Mouse (Mus musculus) midbrain, embryonic 13.5 days (tissue): Measurements from ENCODE around the gene Sat2. TPM values are rescaled to one million over a fixed set of nuclear protein-coding genes. Genes with fewer than 3 reads are reported as not detected.
A peak's percentile ranks its signal among the peaks of the same experiment; 100 is the strongest.

Source experiments
- ATAC-seq: fragments of 200-750 bp; cut with Nextera tagmentation; 2 replicates; pipeline ENCODE4 v1.8.0; 2017; ENCODE audit warnings: mild to moderate bottlenecking, moderate TSS enrichment, moderate library complexity
- H3K27ac ChIP-seq: fragments of 300-500 bp; sonication (generic); 2 replicates; pipeline ENCODE4 v1.5.1; 2015; ENCODE audit warnings: inconsistent platforms, mild to moderate bottlenecking, moderate library complexity
- H3K27me3 ChIP-seq: fragments of 300-500 bp; sonication (generic); 2 replicates; pipeline ENCODE4 v1.6.1; 2015; ENCODE audit warnings: mild to moderate bottlenecking, inconsistent platforms
- H3K36me3 ChIP-seq: fragments of 300-500 bp; sonication (generic); 2 replicates; pipeline ENCODE4 v1.6.1; 2015; ENCODE audit warnings: mild to moderate bottlenecking, inconsistent platforms
- H3K4me1 ChIP-seq: fragments of 300-500 bp; sonication (generic); replicated peaks from 2 replicates; pipeline ENCODE4 v1.6.1; 2015; ENCODE audit warnings: inconsistent platforms
- H3K4me2 ChIP-seq: fragments of 300-500 bp; sonication (generic); replicated peaks from 2 replicates; pipeline ENCODE4 v1.6.1; 2015; ENCODE audit warnings: moderate library complexity, mild to moderate bottlenecking, inconsistent platforms
- H3K4me3 ChIP-seq: fragments of 300-500 bp; sonication (generic); replicated peaks from 2 replicates; pipeline ENCODE4 v1.5.1; 2015; ENCODE audit warnings: mild to moderate bottlenecking, inconsistent platforms
- H3K9ac ChIP-seq: fragments of 300-500 bp; sonication (generic); replicated peaks from 2 replicates; pipeline ENCODE4 v1.6.1; 2015; ENCODE audit warnings: mild to moderate bottlenecking, inconsistent platforms
- H3K9me3 ChIP-seq: fragments of 300-500 bp; sonication (generic); 2 replicates; pipeline ENCODE4 v1.6.1; 2016; ENCODE audit warnings: mild to moderate bottlenecking, inconsistent platforms
- WGBS: fragments of 180-500 bp; shearing (Covaris S2); methylation state at CpG from one replicate; pipeline ENCODE4 v1.1.7; 2015; 5-methylcytosine and 5-hydroxymethylcytosine counted together
- polyA plus RNA-seq: library from polyadenylated mRNA; unstranded; fragments of >200 nt; fragmentation: Nextera tagmentation; extraction: Ambion mirVana; gene quantifications from 2 replicates; pipeline ENCODE4 v1.2.1, GENCODE M21; 2015

Sat2 gene
- 25.1 and 28.5 TPM in 2 replicates for polyA plus RNA-seq

GRCm38 (mm10) chr11:69621571-69622268 lies at the start of gene Sat2:
Gene Sat2, plus strand, starts transcription at chr11:69622024.
- H3K27me3 ChIP-seq: no peaks in the 10 kb centered on the region
- peaks cover 18% of the 10 kb centered on the region for H3K4me1 ChIP-seq
- no peaks in the 10 kb centered on the region for H3K36me3 ChIP-seq
- WGBS: under 1% methylated on average over 20 of the region's 20 CpGs
- peak within 1 kb of the TSS; percentile 73 for H3K9ac ChIP-seq
- peak within 1 kb of the TSS; percentile 81 for H3K27ac ChIP-seq
- peak; percentile 88 for ATAC-seq
- H3K4me2 ChIP-seq: peak within 1 kb of the TSS; percentile 72
- H3K9me3 ChIP-seq: no peaks in the 10 kb centered on the region
- peak within 1 kb of the TSS; percentile 51 for H3K4me3 ChIP-seq

DNA sequence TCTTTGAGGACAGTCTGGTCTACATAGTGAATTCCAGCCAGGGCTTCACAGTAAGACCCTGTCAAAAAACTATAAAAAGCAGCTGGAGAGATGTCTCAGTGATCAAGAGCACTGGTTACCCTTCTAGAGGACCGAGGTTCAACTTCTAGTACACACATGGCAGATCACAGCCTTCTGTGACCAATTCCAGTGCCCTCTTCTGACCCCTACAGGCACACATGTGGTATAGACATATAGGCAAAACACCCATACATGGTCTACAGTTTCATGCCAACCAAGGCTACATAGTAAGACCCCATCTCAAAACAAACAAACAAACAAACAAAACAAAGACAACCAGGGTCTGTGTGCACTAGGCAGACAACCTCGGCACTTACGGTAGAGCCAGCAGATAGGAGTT lies 46.6 kb upstream of the Sat2 start:
- H3K4me2 ChIP-seq: no peak overlapping the region
- no peak overlapping the region for H3K4me3 ChIP-seq
- H3K4me1 ChIP-seq: peaks cover 41% of the 10 kb centered on the region
- no peak overlapping the region for H3K27ac ChIP-seq
- H3K27me3 ChIP-seq: no peaks in the 10 kb centered on the region
- 51% methylated on average over 3 of the region's 3 CpGs for WGBS
- no peak overlapping the region for H3K9ac ChIP-seq
- H3K9me3 ChIP-seq: no peaks in the 10 kb centered on the region
- H3K36me3 ChIP-seq: peaks cover 45% of the 10 kb centered on the region
- ATAC-seq: no peak

DNA sequence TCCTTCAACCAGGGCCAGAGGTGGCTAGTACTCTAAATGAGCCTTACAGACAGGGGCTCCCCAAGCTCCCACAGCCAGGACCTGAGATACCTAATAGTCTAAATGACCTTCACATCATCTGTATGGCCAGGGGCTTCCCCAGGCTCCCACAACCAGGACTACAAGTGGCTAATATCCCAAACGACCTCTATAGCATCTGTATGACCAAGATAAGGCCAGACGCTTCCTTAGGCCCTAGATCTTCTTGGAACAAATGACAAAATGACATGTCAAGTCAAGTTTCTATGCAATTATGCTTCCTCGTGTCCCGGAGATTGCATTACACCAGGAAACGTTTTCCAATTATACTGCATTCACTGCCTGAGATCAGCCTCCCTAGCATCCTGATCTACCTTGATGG lies 45.5 kb upstream of the Sat2 start:
- H3K27me3 ChIP-seq: no peaks in the 10 kb centered on the region
- 76% methylated on average over 5 of the region's 5 CpGs for WGBS
- H3K4me3 ChIP-seq: no peak overlapping the region
- peaks cover 41% of the 10 kb centered on the region for H3K4me1 ChIP-seq
- no peak overlapping the region for H3K27ac ChIP-seq
- no peak for ATAC-seq
- no peaks in the 10 kb centered on the region for H3K9me3 ChIP-seq
- 0 out of 2 replicates have a peak overlapping the region, but pooled peaks have one; percentile 11 for H3K9ac ChIP-seq
- peaks cover 34% of the 10 kb centered on the region for H3K36me3 ChIP-seq
- peak overlapping the region; percentile 92; the same call in 1 of the 2 replicates for H3K4me2 ChIP-seq

GRCm38 (mm10) chr11:69578301-69578700 lies 43.5 kb upstream of the Sat2 start:
- Histone ChIP-seq H3K4me2 (peak overlapping the region; percentile 92), H3K9ac (peak overlapping the region; percentile 89), H3K36me3 (peaks cover 15% of the 10 kb centered on the region), H3K27ac (no peak overlapping the region), H3K4me1 (peaks cover 55% of the 10 kb centered on the region), H3K27me3 (no peaks in the 10 kb centered on the region), H3K9me3 (no peaks in the 10 kb centered on the region), H3K4me3 (peak overlapping the region; percentile 80)
- 13% methylated on average over 15 of the region's 15 CpGs for WGBS
- no peak for ATAC-seq

DNA sequence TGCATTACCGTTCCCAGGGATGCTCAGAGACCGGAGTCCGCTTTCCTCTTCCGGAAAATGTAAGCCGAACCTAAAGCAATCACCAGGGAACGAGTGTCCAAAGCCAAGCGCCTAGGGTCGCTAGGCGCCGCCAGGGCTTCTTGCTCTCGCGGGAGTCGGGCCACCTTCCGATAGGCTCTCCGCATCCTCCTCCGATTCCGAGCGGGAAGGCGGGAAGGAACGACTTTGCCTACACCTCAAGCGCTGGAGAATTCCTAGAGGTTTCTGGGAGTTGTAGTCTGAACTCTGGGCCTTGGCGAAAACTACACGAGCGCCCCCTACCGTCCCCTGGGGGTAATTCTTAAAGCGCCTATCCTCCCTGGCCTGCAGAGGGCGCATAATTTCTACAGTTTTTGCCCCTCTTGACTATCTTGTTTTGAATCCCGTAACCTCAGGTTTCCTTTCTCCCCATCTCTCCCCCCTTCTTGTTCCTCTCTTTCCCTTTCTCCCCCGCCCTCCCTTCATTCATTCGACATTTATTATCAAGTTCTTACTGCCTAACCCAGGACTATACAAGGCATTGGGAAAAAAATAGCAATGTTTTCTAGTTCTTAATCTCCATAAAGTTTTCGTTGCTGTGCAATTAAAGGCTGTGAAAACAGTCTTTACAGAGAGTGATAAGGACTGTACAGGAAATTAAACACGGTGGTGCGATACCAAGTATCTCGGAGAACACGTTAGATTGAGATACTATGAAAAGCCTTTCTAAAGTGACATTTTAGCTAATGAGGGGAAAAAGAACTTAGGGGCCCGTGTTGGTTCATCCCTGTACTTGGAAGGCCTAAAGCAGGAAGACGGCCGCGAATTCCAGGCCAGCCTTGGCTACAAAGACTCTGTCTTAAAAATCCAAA lies 42.5 kb upstream of the Sat2 start:
- Histone ChIP-seq H3K4me3 (peak overlapping the region; percentile 89), H3K4me2 (peak overlapping the region; percentile 92), H3K36me3 (peaks cover 9% of the 10 kb centered on the region), H3K4me1 (peaks cover 55% of the 10 kb centered on the region), H3K9ac (peak overlapping the region; percentile 89), H3K9me3 (no peaks in the 10 kb centered on the region), H3K27ac (peak overlapping the region; percentile 94), H3K27me3 (no peaks in the 10 kb centered on the region)
- ATAC-seq: peak; percentile 93
- WGBS: 2% methylated on average over 39 of the region's 39 CpGs

GRCm38 (mm10) chr11:69580091-69580514 lies 41.7 kb upstream of the Sat2 start, which contains the start of the genes Wrap53 and Trp53:
Gene Wrap53, minus strand, starts transcription at chr11:69580255.
Gene Trp53, plus strand, starts transcription at chr11:69580359.
- peaks cover 3% of the 10 kb centered on the region; the same call in 1 of the 2 replicates for H3K36me3 ChIP-seq
- H3K4me2 ChIP-seq: peak within 1 kb of the TSS; percentile 92
- peak within 1 kb of the TSS; percentile 89 for H3K4me3 ChIP-seq
- WGBS: under 1% methylated on average over 13 of the region's 13 CpGs
- peak within 1 kb of the TSS; percentile 94 for H3K27ac ChIP-seq
- H3K9ac ChIP-seq: peak within 1 kb of the TSS; percentile 89
- no peaks in the 10 kb centered on the region for H3K27me3 ChIP-seq
- ATAC-seq: peak; percentile 72
- H3K4me1 ChIP-seq: peaks cover 50% of the 10 kb centered on the region
- no peaks in the 10 kb centered on the region for H3K9me3 ChIP-seq

DNA sequence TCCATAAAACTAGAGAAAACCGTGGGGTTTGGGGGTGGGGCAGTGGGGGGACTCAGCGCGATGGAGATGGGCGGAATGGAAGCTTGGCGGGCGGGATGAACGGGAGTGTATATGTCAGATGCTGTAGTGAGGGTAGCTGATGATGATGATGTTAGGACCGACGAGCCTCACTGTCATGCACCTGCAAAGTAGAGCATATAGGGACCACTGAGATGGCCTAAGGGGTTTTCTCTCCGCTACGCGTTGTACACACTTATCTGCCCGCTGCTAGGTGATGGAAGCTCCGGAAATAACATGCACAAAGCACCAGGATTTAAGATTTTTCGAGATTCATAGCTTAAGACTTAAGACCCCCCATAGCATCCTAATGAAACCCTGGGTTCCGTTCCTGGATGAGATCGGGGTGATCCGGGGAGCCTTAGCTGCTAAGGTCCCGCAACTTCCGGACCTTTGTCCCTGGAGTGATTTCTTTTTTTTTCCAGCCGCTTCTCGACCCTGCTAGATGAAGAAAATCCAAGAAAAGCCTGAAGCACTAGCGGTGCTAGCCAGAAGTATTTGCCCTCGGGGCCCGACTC lies 41.2 kb upstream of the Sat2 start:
- H3K36me3 ChIP-seq: peaks cover 3% of the 10 kb centered on the region; the same call in 1 of the 2 replicates
- peak overlapping the region; percentile 82 for H3K9ac ChIP-seq
- peak overlapping the region; percentile 94 for H3K27ac ChIP-seq
- ATAC-seq: peak; percentile 10; the same call in 1 of the 2 replicates
- peaks cover 45% of the 10 kb centered on the region for H3K4me1 ChIP-seq
- peak overlapping the region; percentile 86 for H3K4me2 ChIP-seq
- H3K27me3 ChIP-seq: no peaks in the 10 kb centered on the region
- peak overlapping the region; percentile 89 for H3K4me3 ChIP-seq
- no peaks in the 10 kb centered on the region for H3K9me3 ChIP-seq
- WGBS: under 1% methylated on average over 25 of the region's 25 CpGs

DNA sequence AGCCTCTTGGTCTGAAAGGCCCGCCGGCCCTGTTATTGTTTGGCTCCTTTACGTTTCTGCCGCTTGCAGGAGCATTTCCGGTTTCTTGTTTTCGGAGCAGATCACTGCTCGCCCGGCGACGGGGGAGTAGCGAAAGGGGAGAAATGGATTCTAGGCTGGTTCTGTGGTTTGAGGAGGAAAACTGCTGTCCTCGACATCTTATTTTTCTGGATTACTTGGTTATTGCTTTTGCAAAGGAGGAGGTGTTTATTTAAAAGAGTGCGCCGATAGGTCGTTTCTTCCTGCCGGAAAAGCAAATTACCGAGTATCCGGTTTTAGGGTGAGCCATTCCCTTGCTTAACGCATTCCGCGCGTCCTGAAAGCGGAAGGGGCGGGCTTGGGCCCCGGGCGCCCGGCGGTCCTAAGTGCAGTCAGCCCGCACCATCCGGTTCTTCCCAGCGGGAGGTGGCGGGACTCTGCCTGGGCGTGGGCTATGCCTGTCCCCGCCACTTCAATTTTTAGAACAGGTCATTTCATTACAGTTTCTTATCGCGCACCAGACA lies 40.6 kb upstream of the Sat2 start:
- ATAC-seq: peak; percentile 86
- peak overlapping the region; percentile 86 for H3K4me2 ChIP-seq
- H3K4me1 ChIP-seq: peaks cover 39% of the 10 kb centered on the region
- under 1% methylated on average over 36 of the region's 36 CpGs for WGBS
- peak overlapping the region; percentile 94 for H3K27ac ChIP-seq
- H3K4me3 ChIP-seq: peak overlapping the region; percentile 89
- peaks cover 3% of the 10 kb centered on the region; the same call in 1 of the 2 replicates for H3K36me3 ChIP-seq
- no peaks in the 10 kb centered on the region for H3K27me3 ChIP-seq
- peak overlapping the region; percentile 82 for H3K9ac ChIP-seq
- no peaks in the 10 kb centered on the region for H3K9me3 ChIP-seq

GRCm38 (mm10) chr11:69581814-69582213 lies 40.0 kb upstream of the Sat2 start:
- H3K36me3 ChIP-seq: 0 out of 2 replicates have a peak, but pooled peaks cover 3% of the 10 kb centered on the region
- no peak for ATAC-seq
- H3K27ac ChIP-seq: peak overlapping the region; percentile 94
- H3K4me2 ChIP-seq: peak overlapping the region; percentile 86
- WGBS: under 1% methylated on average over 8 of the region's 8 CpGs
- peaks cover 33% of the 10 kb centered on the region for H3K4me1 ChIP-seq
- H3K9ac ChIP-seq: peak overlapping the region; percentile 82
- H3K27me3 ChIP-seq: no peaks in the 10 kb centered on the region
- H3K9me3 ChIP-seq: no peaks in the 10 kb centered on the region
- H3K4me3 ChIP-seq: peak overlapping the region; percentile 89

- Histone ChIP-seq H3K9ac (peak overlapping the region; percentile 82), H3K4me3 (peak overlapping the region; percentile 89), H3K9me3 (no peaks in the 10 kb centered on the region), H3K4me2 (peak overlapping the region; percentile 86), H3K4me1 (peaks cover 28% of the 10 kb centered on the region), H3K36me3 (peaks cover 8% of the 10 kb centered on the region), H3K27me3 (no peaks in the 10 kb centered on the region), H3K27ac (no peak overlapping the region)
- ATAC-seq: no peak
- WGBS: 63% methylated on average over 9 of the region's 9 CpGs
Observed at GRCm38 (mm10) chr11:69582230-69582805, 39.5 kb upstream of the Sat2 start.

DNA sequence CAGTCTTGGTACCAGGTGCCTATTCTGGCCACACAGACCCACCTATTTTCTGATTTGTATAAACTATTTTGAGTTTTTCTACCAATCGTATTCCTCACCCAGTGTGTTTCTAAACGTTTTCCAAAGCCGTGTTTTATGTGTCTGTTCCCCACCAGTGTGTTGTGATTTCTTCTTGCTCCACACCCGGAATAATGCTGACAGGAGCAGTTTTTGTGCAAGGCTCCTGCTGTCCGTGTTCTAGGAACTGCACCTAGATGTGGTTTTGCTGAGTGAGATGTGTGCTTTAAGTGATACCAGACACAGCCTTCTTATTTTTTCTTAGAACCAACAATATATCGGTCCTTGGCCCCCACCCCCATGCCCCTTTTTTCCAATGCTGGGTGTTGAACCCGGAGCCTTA lies 37.8 kb upstream of the Sat2 start:
- 90% methylated on average over 7 of the region's 7 CpGs for WGBS
- no peak overlapping the region for H3K9ac ChIP-seq
- peaks cover 14% of the 10 kb centered on the region for H3K4me1 ChIP-seq
- H3K9me3 ChIP-seq: no peaks in the 10 kb centered on the region
- ATAC-seq: no peak
- no peak overlapping the region for H3K4me2 ChIP-seq
- H3K4me3 ChIP-seq: no peak overlapping the region
- no peaks in the 10 kb centered on the region for H3K27me3 ChIP-seq
- no peak overlapping the region for H3K27ac ChIP-seq
- H3K36me3 ChIP-seq: peaks cover 25% of the 10 kb centered on the region
